Mouse (Mus musculus): Measurements from ENCODE around the gene Spp1.
"Not testable (repeated sequence)": the region's sequence is repeated elsewhere in the genome, so short reads cannot be mapped to it uniquely, and the experiment has no call there.

The Spp1 gene

DNA sequence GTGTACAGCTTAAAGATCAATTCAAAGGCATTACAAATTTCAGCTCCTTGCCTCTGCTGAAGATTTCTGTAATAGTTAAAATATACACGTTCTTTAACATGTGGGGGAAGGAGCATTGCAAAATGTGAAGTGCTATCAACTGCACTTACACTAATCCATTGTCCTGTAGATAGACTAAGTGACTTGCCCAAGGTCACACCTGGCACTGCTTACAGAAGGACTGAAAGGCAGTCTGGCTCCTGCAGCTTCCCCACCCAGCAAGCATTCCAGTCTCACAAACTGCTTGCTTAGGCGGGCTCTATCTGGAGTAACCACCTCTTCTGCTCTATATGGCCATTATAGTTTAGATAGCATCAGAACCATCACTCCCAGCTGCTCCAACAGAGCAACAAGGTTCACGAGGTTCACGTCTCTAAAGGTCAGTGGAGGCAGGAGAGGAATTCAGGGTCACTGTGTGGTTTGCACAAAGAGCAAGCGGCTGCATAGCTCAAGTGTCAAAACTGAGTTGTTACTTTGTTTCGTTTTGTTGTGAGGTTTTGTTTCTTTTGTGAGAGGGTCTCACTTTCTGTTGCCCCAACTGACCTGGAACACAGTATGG is 851 bp upstream of the Spp1 start:
- DNase-seq (ENCODE audit: low spot score in 2 of 2) = no peak

DNA sequence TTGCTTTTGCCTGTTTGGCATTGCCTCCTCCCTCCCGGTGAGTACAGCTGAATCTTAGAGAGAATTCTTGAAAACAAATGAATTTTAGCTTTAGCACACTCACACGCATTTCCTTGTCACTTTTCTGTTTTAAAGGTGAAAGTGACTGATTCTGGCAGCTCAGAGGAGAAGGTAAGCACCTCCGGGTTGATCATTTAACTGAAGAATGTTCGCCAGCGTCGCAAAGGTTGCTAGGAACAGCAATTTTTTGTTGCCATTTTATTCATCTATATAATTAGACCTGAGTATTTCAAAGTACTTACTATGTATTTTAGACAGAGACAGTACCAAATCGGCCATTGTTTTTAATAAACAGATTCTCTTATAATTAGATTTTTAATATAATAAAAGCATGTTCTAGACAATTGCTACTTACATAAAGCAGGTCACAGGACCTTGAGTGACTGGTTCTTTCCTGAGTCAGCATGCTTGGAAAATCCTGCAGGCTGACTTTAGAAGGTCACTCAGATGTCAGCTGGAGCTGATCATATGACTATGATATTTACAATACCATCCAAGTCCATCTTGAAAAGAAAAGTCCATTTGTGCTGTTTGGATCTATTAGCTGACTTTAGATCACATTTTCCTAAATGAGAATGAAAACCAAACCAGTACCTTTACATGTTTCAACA is 1.6 kb downstream of the Spp1 start:
- no peak for DNase-seq (ENCODE audit: low spot score in 2 of 2)

GRCm38 (mm10) chr5:104442396-104442795 is 7.5 kb downstream of the Spp1 start:
- no peak for DNase-seq (ENCODE audit: low spot score in 2 of 2)

GRCm38 (mm10) chr5:104442850-104443249 is 7.9 kb downstream of the Spp1 start:
- no peak for DNase-seq (ENCODE audit: low spot score in 2 of 2)

DNA sequence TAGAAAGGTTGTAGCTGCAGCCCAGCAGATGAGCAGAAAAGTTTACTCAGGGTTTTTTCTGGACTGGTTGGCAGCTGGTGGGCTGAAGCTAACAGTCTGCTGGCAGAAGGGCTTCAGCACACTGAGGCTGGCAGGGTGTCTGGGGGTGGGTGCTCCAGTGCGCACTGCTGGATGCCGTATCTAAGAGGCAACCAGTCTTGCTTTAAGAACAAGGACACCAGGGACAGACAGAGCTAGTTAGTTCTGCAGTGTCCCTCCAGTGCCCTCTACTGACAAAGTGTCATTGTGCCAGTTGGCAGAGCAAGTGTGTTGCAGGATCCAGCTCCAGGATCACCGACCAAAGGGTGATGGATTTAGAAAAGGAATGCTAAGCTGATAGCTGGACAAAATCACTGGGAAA is 11.2 kb downstream of the Spp1 start:
- peak; percentile 37 to 61 for DNase-seq (ENCODE audit: low spot score in 2 of 2)

- not testable (repeated sequence) for DNase-seq (ENCODE audit: low spot score in 2 of 2)
Observed at GRCm38 (mm10) chr5:104448346-104448745, 13.4 kb downstream of the Spp1 start.

- DNase-seq (ENCODE audit: low spot score in 2 of 2) = no peak
Observed at GRCm38 (mm10) chr5:104449491-104449890, 14.6 kb downstream of the Spp1 start.

DNA sequence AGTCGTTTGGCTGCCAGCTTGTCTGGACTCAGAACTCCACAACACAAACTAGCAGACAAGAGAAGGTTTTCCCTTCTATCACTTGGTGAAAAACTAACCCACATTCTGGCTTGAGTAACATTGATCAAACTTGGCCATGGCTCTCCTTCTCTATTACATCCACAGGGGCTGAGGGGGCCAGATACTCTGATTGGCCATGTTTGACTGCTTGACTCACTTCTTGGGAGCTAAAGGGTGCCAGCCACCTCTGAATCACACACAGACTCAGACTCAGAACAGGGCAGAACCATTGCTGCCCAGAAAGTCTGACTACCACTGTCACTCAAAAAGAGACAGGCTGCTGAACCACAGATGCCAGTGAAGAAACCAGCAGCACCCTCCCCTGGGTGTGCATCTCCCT is 18.2 kb downstream of the Spp1 start:
- DNase-seq (ENCODE audit: low spot score in 2 of 2) = no peak

- DNase-seq (ENCODE audit: low spot score in 2 of 2) = no peak
Observed at GRCm38 (mm10) chr5:104454564-104454963, 19.6 kb downstream of the Spp1 start.

- DNase-seq (ENCODE audit: low spot score in 2 of 2) = peak; percentile 41 to 74
Observed at GRCm38 (mm10) chr5:104458832-104459705, 24.2 kb downstream of the Spp1 start, which contains the start of gene Pkd2. Pkd2 (plus strand) TSS chr5:104459450.

GRCm38 (mm10) chr5:104459706-104460455 is 25.0 kb downstream of the Spp1 start:
- DNase-seq (ENCODE audit: low spot score in 2 of 2) = peak; percentile 37 to 55

DNA sequence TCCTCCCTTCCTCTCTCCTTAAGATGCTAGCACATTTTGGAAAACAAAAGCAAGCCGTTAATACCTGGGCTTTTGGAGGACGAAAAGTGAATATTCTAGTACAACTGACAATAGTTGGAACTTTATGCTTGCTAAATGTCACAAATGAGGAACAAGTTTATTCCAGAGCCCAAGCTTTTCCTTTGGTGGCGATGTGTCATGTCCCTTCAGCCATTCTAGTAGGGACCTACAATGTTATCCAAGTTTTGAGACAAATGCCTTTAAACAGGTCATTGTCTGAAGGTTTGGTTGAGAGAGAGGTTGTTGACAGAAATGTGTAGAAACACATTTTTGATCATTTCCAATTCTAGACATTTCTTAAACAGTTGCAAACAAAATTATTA is 25.5 kb downstream of the Spp1 start:
- DNase-seq (ENCODE audit: low spot score in 2 of 2) = no peak

GRCm38 (mm10) chr5:104460856-104461255 is 25.9 kb downstream of the Spp1 start:
- no peak for DNase-seq (ENCODE audit: low spot score in 2 of 2)

GRCm38 (mm10) chr5:104465279-104465678 is 30.4 kb downstream of the Spp1 start:
- DNase-seq (ENCODE audit: low spot score in 2 of 2) = no peak

DNA sequence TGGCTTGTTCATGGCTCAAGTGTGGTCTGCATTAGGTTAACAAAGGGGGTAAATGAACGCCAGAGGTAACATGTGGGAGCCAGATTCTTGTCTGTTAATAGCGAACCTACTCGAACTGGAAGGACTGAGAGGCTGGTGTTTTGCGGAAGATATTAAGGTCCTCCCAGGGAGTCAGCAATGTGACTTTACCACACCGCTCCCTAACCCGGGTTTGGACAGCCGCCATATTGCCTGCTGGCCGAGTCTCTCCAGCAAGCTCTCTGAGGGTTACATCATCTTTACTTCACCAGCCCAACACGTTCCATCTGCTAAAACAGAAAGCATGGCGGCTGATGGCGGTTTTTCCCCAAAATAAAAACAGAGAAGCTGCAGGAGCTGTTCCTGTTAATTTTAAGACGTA is 30.8 kb downstream of the Spp1 start:
- no peak for DNase-seq (ENCODE audit: low spot score in 2 of 2)

DNA sequence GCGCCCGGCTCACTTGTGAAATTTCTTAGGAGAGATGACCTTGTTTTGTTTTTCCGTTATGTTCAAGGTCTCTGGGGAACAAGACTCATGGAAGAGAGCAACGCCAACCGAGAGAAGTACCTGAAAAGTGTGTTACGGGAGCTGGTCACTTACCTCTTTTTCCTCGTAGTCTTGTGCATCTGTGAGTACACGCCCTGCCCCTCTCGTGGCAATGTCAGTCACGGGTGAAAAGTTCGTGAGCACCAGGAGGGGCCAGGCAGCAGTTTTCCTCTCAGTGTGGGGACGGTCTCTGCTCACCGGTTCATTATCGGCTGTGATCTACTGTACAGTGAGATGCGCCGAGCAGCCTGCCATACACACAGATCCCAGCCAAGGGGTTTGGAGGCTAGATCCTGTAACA is 31.9 kb downstream of the Spp1 start:
- DNase-seq (ENCODE audit: low spot score in 2 of 2) = no peak

- DNase-seq (ENCODE audit: low spot score in 2 of 2) = no peak
Observed at GRCm38 (mm10) chr5:104468586-104468985, 33.7 kb downstream of the Spp1 start.

GRCm38 (mm10) chr5:104470981-104471391 is 36.1 kb downstream of the Spp1 start:
- DNase-seq (ENCODE audit: low spot score in 2 of 2) = no peak

DNA sequence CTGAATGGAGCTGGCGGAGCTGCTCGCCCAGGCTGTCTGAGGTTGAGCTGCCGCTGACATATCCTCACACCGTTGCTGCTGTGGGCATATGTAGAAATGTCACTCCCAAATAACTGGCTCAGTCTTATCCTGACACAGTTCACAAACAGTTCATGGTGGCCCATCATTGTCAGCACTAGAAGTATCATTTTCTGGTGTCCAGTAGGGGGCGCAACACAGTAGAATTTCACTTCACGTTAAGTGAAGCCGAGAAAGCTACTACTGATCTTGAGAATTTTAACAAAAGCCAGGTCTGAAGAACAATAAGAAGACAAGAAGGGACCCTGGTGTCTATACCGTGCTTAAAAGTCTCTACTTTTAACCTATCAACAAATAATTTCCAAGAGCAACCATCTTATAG is 37.5 kb downstream of the Spp1 start:
- no peak for DNase-seq (ENCODE audit: low spot score in 2 of 2)

DNA sequence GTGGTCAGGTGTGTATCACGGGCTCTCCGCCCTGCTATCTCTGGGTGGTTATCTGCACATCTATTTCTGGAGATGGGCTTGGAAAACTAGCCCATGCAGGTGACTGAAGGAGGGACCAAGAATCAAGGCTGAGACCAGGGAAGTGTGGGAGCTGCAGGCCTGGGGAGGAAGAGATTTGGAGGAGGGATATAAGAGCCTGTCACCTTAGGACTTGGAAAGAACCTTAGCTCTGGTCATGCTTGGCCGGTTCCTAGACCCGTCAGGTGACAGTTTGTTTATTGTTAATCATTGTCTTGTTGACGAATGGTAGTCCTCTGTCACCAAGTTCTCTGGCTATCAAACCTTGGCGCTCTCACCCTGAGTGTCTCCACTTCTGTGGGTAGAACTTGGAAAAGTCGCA is 45.4 kb downstream of the Spp1 start:
- DNase-seq (ENCODE audit: low spot score in 2 of 2) = no peak

- no peak for DNase-seq (ENCODE audit: low spot score in 2 of 2)
Observed at GRCm38 (mm10) chr5:104482856-104483255, 47.9 kb downstream of the Spp1 start.

All from cerebellum, postnatal 4 days (tissue).